Mouse (Mus musculus): ENCODE results near the gene Vps53.
"Not testable (repeated sequence)": the region's sequence is repeated elsewhere in the genome, so short reads cannot be mapped to it uniquely, and the experiment has no call there.

Vps53 gene

GRCm38 (mm10) chr11:76179495-76180145 is at the start of gene Vps53, which contains the start of gene Fam57a:
TSS of gene Vps53 (minus strand) at chr11:76179647.
TSS of gene Fam57a (plus strand) at chr11:76179671.
- DNase-seq = peak; percentile 92 to 93

DNA sequence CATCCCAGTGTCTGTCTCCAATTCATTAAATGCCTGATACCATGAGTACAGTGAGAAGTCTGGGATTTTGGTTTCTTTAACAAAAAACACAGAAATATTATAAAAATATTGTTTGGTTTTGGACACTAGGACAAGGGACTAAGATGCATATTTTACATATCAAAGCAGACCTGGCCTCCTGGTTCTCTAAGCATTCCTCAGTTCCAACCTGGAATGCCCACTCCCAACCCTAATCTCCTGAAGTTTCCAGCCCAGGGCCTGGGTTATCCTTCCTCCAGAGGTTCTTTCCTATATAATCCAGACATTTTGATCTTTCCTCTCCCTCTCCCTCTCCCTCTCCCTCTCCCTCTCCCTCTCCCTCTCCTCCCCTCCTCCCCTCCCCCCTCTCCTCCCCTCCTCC is 45.6 kb upstream of the Vps53 start:
- DNase-seq = no peak

GRCm38 (mm10) chr11:76224631-76225030 is 45.2 kb upstream of the Vps53 start:
- DNase-seq = no peak

DNA sequence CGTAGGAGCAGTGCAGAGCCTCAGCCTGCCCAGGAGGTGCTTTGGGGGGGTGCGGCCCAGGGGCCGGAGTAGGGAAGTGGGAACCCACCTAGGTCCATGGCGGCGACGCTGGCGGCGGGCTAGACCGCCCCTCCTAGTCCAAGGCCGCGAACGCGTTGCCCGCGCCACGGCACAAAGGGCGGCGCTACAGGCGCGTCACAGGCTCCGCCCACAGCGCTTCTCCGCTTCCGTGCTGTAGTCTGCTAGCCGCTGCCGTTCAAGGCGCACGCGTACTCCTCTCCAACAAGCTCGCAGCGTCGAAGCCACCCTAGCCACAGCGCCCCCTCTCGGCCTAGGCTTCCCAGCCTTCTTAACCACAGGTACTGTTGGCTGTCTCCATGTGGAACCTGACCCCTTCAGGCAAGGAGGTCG is 37.9 kb upstream of the Vps53 start, which contains the start of the genes Dbil5 and Gemin4:
Gene Dbil5 (plus strand): TSS at position 219 of the 411 bp plus-strand sequence.
Gene Gemin4 (minus strand): TSS at position 275 of the 411 bp plus-strand sequence.
- DNase-seq = peak; percentile 99

- peak; percentile 51 to 63 for DNase-seq
Observed at GRCm38 (mm10) chr11:76216681-76217389, 37.4 kb upstream of the Vps53 start.

GRCm38 (mm10) chr11:76216049-76216540 is 36.6 kb upstream of the Vps53 start:
- no peak for DNase-seq

DNA sequence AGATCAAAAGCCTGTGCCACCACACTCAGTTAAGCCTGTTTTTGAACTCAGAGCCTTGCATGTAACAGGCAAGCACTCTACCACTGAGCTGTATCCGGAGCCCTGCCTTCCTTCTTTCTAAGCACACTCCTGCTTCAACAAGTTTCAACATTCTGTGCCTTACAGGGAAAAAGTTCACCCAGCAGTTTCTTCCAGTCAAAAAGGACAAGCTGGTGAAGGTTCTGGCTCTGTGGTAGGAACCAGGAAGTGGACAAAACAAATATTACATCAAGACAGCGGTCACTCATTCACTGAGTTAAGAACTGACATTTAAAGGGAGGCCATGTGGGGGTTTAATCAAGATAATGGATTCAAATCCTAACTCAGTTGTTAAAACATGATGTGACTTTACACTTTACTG is 35.6 kb upstream of the Vps53 start:
- no peak for DNase-seq

DNA sequence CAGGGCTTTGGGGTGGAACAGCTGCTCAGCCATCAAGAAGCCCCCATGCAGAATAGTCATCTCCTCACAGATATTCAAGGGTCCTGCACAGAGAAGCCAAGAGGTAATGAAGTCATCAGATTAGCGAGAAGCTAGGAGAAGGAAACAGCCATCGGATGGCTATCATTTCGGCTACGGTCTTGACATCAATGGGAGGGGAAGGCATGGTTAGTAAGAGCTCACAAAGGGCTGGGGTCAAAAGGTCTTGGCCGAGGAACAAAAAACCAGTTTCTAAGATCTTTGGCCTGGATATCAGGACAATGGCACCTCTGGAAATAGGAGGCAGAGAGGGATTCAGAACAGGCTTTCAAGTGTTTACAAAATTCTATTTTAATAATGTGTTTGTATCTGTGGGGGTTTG is 34.4 kb upstream of the Vps53 start:
- DNase-seq = no peak

DNA sequence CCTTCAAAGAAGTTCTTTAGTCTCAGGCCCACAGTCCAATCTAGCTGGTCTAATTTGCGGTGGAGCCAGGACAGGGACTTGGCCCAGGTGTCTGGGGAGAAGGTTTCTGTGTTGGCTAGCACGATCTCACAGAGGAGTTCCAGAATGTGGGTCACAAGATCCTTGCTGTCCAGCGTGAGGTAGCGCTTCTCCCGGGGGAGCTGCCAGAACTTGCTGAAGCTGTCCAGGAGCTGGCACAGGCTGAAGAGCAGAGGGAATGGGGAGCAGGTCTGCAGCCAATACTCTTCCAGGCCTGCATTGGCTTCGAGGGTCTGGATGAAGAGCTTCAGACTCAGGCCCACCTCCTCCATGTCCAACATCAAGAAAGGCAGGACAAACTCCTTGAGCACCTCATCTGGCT is 32.1 kb upstream of the Vps53 start:
- DNase-seq = not testable (repeated sequence)

- DNase-seq = no peak
Observed at GRCm38 (mm10) chr11:76210228-76210985, 31.0 kb upstream of the Vps53 start.

- peak; percentile 39 to 42 for DNase-seq
Observed at GRCm38 (mm10) chr11:76206793-76207192, 27.3 kb upstream of the Vps53 start.

DNA sequence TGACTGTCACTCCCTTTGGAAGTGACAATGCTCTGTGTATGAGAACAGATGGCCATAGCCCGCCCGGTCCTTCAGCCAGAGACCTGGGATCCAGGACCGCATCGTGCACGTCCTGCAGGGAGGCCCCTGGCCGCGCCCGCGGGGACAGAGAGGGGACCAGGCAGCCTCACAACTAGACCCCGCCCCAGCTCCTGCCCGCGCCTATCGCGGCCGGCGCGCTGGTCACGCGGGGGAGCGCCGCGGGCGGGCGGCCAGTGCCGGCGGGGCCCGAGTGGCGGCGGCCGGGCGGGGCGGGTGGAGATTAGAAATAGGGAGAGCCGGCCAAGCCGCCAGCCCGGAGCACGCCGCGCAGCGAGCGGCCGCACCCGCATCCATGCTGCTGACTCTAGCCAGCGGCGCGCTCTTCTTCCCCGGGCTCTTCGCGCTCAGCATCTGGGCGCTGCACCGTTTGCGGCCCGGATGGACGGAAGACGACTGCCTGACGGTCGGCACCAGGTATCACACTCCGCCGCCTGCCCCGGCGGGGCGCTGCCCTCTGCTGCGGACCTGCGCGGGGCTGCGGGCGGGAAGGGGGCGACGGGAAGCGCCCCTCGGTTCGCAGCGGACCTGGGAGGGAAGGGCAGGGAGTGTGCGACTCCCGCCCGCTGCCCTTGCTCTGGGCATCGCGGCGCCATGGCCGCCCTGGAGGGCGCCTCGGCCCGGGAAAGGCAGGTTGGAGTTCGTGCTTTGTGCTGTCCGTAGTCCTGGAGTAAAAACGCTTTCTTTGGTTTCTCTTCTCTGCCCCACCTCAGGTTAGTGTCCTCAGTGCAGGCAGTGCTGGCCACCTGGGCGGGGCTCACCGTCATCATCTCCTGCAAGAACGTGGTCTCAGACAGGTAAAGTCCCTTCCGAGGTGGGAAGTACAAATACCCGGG is 22.6 kb upstream of the Vps53 start:
- peak; percentile 92 to 95 for DNase-seq

GRCm38 (mm10) chr11:76196977-76197469 is 17.6 kb upstream of the Vps53 start:
- DNase-seq = no peak

DNA sequence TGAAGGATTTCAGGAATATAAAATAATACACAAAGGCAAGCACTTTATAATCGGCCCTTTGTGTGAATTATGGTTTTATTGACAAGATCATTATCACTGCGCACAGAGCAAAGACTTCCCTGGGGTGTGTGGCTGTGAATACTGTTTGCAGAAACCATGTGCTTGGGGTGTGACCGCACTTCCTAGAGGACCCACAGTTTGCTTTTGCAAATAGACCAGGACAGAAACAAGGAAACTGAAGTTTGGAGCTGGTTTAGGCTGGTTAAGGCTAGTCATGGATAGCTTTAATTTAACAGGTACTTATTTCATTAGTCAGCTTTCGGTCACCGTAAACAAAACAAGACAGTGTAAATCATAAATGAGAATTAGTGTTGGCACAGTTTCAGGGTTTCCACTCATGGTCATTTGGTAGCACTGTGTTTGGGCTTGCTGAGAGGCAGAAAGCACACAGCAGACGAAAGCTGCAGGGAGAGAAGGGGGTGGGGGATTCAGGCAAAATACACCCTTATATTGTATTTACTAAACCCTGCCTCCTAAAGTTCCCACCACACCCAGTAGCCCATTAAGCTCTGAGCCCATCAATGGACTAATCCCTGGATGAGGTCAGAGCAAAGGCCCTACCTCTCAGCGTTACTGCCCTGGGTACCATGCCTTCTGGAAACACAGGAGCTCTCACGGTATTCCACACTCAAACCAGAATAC is 17.0 kb upstream of the Vps53 start:
- DNase-seq = no peak

- DNase-seq = no peak
Observed at GRCm38 (mm10) chr11:76186908-76187307, 7.5 kb upstream of the Vps53 start.

DNA sequence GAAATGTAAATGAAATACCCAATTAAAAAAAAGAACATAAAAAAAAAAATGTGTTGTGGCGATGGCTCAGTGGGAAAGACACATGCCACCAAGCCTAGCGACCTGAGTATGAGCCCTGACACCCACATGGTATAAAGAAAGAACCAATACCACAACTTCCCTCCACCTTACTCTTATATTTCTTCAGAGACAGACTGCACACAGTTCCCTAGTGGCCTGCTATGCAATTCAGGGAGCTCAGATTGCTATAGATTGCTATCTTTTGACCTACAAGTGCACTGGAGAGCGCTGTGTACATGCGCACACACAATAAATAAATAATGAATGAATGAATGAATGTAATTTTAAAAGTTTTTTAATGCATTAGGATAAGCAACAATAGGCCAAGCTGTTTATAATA is 4.3 kb upstream of the Vps53 start:
- no peak for DNase-seq

DNA sequence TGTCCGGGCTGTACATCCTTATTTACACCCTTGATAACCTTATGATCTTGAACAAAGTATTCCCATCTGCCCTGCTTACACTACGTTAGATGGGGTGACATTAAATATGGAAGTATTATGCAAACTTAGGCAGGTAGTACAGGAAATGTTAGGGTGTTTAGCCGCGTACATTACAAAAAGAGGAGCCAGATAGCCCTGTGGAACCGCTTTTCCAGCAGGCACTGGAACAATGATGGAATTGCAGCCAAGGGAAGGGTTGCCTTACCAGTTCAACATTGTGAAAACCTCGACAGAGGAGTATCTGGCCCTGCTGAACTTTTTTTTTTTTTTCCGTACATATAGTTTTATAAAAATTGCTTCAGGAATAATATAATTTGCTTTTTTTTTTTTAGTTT is 696 bp upstream of the Vps53 start:
- peak; percentile 20 to 46 for DNase-seq

- DNase-seq = peak; percentile 46 to 65
Observed at GRCm38 (mm10) chr11:76178726-76179494, 537 bp downstream of the Vps53 start.

DNA sequence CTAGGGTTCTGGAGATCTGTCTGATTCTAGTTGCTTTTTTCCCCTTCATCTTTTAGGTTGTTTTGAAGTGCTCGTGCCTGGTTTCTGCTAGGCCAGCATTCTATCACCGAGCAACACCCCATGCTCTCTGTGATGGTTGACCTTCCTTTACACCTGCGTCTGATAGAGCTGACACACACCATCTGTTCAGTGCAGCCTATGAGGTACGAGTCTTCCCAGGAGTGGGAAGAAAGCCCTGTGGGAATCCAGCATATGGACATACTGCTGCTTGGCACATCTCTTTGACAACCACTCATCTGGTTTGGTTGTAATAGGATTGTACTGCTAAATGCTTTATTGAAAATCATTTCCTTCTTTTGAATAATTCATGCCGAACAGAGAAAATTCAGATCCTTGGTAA is 9.2 kb downstream of the Vps53 start:
- DNase-seq = peak; percentile 57 to 58

- peak; percentile 71 to 77 for DNase-seq
Observed at GRCm38 (mm10) chr11:76168976-76169375, 10.5 kb downstream of the Vps53 start.
